Mouse (Mus musculus): ENCODE results near the gene Alb.

DNA sequence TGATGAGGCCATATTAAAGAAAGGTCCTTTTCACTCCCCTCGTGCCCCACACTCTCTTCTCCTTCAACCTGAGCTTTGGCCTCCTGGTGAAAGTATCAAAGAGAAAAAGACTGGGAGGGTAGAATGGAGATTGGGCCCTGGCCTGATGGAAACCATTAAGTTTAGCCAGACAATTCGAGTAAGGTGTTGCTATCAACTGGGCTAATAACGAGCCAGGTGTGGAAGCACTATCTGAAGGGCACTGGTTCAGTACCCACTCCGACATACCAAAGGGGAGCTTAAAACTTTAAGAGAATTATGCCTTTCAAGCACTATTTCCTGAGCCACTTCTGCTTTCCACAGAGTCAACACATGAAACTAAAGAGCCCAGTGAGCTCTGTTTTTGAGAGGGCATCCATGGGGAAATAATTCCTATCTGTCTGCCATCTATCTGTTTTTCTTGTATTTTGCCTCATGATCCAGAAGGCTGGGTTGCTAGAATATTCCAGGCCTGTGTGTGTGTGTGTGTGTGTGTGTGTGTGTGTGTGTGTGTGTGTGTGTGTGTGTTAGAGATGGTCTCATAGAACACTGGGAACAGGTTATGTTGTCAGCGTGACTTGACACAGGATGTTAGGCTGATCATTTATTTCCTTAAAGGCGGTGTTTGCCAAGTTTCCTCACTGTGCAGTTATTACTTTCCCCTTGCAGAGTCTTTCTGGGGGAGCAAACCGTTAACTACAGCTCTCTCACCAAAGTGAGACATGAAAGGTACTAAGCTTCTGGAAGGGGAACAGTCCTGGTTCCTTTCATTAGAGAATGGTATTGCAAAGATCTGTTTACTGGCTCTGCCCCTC lies 16.8 kb downstream of the Alb start:
- no peak for TF ChIP-seq GATA1 (IDR thresholded peaks at IDR 0.05; ENCODE audit: borderline replicate concordance, low read length)
- no peak for TF ChIP-seq FLI1 (IDR thresholded peaks at IDR 0.05; ENCODE audit: low read length)
